Mouse (Mus musculus) left cerebral cortex, adult 2 months (tissue): ENCODE data around the gene Ern2. TPM values are rescaled to one million over a fixed set of nuclear protein-coding genes. Genes with fewer than 3 reads are reported as not detected.
A peak's percentile ranks its signal among the peaks of the same experiment; 100 is the strongest.

ENCODE experiments used
- DNase-seq, 2 experiments: peaks; one replicate each; pipeline ENCODE4 v3.0.0; 2021 to 2022; ENCODE audit warnings: low spot score in 2 of 2, mixed read lengths in 1 of 2; ENCODE audit errors: extremely low spot score in 1 of 2
- H3K27ac ChIP-seq: fragments of 200-600 bp; 2 replicates; pipeline ENCODE4 v1.8.1; 2022
- H3K4me3 ChIP-seq: fragments of 200-600 bp; 2 replicates; pipeline ENCODE4 v1.8.1; 2022
- CTCF ChIP-seq: fragments of 200-600 bp; IDR thresholded peaks from 2 replicates; pipeline ENCODE4 v1.8.1; 2022; ENCODE audit warnings: antibody characterized with exemption, mild to moderate bottlenecking, moderate library complexity
- intact Hi-C: fragments of 180-260 bp; cut with DNase I; formaldehyde crosslinking; loops from one replicate; pipeline ENCODE4 v1.15.1; 2025
- total RNA-seq, 2 experiments: library from RNA; stranded (reverse); gene quantifications; 2 replicates each; pipeline ENCODE4 v1.2.3; 2021

The Ern2 gene
- total RNA-seq, 2 experiments from 2014 or later: 0.45 to 0.75 TPM

DNA sequence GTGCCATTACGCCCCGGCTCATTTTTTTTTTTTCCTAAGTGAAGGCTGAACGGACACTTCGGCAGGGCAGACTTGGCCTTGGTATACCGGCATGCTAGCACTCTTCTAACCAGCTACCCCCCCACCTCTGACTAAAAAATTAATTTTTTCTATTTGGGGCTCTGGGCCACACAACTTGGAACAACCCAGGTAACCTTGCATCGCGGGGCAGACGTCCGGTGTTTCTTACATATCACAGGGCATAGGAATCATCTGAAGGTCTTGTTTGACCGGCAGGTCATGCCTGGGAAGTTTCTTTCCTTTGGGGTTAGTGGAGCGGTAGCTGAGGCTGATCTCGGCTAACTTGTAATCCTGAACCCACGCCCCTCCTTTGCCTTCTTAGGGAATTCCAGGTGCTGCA is 27.5 kb downstream of the Ern2 start:
- no peak for DNase-seq
- peak overlapping the region; percentile 64 for H3K4me3 ChIP-seq
- TF ChIP-seq CTCF: no peak
- intact Hi-C loops: no loop called here
- peak overlapping the region; percentile 53 for H3K27ac ChIP-seq

DNA sequence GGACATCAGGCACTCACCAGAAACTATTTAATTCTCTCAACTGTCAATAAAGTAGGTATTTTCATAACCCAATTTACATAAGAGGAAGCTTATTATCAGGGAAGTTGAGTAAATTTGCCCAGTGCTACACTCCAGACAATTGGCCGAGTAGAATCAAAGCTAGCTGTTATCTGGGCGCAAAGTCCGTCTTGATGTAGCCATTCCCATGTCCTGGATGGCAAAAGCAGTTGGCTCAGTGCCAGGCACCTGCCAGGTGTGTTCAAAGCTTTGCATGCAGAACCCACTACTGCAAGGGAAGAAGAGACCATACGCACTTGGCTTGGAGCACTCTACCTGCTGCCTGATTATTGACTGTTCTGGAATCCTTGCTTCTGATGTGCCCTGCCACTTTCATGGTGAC is 33.5 kb downstream of the Ern2 start:
- intact Hi-C loops: no loop called here
- Histone ChIP-seq H3K4me3 (no peak overlapping the region), H3K27ac (no peak overlapping the region)
- no peak for TF ChIP-seq CTCF
- DNase-seq: no peak

DNA sequence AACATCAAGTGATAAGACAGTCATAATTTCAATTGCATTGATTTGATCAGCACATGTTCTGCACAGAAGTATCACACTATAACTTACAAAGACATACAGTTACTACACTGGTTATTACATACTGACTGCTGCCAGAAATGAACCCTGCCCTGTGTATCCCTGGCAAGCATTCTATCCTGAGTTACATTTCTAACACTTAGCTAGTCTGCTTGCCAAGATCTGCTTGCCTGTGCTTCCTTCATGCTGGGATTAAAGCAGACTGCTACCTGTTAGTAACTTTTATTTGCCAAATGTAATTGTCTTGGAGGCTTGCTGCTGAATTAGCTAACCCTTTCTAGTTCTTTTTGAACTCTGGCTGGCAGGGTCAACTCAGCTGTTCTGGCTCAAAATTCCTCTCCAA is 45.0 kb downstream of the Ern2 start:
- DNase-seq: no peak
- Histone ChIP-seq H3K4me3 (no peak overlapping the region), H3K27ac (no peak overlapping the region)
- intact Hi-C loops: no loop called here
- TF ChIP-seq CTCF: no peak

DNA sequence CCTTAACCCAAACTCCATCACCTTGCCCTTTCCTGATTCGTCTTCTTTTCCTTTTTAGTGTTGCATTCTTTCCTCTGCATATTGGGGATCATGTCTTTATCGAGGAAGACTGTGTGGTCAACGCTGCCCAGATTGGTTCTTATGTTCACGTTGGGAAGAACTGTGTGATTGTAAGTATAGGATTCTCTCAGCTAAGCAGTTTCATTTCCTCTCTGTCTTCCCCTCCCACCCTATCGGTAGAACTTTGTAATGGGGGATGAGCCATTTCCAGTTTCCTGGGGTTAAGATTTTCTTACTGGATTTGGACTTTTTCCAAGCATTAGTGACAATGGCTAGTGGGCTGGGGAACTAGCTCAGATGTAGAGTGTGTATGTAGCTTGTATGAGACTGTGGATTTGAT is 47.8 kb downstream of the Ern2 start:
- TF ChIP-seq CTCF: no peak
- Histone ChIP-seq H3K4me3 (no peak overlapping the region), H3K27ac (no peak overlapping the region)
- intact Hi-C loops: no loop called here
- DNase-seq: no peak

DNA sequence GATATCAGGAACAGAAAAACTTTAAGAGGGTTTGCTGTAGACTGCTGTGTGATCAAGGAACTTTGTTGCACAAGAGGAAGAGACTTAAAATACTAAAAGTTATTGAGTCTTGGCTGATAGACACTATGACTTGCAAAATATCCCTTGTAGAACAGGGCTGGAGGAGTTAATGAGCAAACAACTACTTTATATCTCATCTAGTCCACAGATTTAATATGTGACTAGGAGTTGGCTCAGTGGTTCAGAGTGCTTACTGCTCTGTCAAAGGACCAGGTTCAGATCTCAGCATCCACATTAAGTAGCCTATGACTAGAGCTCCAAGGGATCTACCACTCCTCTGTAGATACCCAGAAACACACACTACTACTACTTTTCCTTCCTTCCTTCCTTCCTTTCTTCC is 48.9 kb downstream of the Ern2 start:
- Histone ChIP-seq H3K27ac (no peak overlapping the region), H3K4me3 (no peak overlapping the region)
- no peak for DNase-seq
- intact Hi-C loops: no loop called here
- TF ChIP-seq CTCF: no peak

DNA sequence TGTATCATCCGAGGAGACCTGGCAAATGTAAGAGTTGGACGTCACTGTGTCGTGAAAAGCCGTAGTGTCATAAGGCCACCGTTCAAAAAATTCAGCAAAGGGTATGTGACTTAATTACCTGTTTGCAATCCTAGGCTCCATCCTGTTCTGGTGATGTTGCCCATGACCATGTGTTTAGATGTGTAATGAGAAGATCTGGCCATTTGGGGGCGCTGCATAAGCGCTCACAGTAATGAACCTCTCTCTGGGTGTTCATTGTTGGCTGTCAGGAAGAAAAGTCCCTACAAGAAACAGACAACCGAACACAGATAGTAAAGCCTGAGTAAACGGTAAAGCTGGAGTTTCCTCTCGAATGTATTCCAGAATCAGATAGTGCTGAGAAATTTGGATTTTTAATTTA is 50.9 kb downstream of the Ern2 start:
- intact Hi-C loops: no loop called here
- no peak for DNase-seq
- peak; percentile 43 for TF ChIP-seq CTCF
- Histone ChIP-seq H3K27ac (no peak overlapping the region), H3K4me3 (no peak overlapping the region)

DNA sequence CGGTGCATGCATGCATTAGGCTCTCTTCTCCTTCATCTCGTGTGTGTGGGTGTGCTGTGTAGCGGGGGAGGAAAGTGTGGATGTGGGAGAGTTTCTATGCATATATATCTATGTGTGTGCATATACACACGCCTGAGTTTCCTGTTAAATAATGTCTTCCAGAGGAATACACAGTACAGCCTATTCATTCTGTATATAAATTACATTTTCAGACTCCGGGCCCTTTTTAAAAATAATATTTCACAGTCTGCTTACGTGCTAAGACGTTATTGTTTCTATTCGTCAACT is 52.7 kb downstream of the Ern2 start:
- peak overlapping the region; percentile 89 for H3K27ac ChIP-seq
- DNase-seq: no peak
- intact Hi-C loops: no loop called here
- no peak for TF ChIP-seq CTCF
- H3K4me3 ChIP-seq: peak overlapping the region; percentile 99

DNA sequence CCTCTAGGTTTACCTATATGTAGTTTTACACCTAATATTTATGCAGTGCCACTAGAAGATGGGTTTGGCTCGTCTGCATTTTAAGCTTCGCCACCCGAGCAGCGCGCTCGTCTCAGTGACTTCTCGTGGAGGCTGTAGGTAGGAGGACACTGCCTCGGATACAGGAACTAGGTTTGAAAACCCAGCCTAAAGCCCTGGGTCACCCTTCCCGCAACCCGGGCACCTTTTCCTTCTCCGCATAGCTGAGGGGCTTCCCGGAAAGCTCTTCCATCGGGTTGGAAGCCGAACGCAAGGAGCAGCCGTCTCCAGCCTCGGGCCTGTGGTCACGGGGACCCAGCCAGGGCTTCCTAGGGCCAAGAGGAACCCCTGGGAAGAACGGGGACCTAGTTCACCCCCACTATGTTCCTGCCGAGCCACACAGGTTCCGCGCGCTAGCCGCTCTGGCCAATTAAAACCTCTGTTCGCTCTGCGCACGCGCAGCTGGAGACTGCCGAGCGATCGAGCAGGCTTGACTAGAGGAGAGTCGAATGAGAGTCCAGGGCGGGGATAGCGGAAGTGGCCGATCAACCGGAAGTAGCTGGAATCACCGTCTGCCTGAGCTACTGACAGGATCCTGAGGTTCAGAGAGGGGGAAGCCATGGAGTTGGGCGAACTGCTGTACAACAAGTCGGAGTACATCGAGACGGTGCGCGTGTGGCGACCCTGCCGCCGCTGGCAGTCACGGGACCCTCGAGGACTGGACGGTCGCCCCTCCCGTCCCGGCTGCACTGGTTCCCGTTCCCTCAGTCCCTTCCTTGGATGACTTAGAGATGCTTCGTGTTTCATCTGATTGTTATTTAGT is 53.3 kb downstream of the Ern2 start, which contains the start of the genes Palb2 and Dctn5:
Palb2 (minus strand) TSS at position 489 of the 841 bp plus-strand sequence.
Dctn5 (plus strand) TSS at position 545 of the 841 bp plus-strand sequence.
- intact Hi-C loops: no loop called here
- no peak for TF ChIP-seq CTCF
- peak within 1 kb of the TSS; percentile 89 for H3K27ac ChIP-seq
- DNase-seq: peak; percentile 96 to 99
- H3K4me3 ChIP-seq: peak within 1 kb of the TSS; percentile 99

DNA sequence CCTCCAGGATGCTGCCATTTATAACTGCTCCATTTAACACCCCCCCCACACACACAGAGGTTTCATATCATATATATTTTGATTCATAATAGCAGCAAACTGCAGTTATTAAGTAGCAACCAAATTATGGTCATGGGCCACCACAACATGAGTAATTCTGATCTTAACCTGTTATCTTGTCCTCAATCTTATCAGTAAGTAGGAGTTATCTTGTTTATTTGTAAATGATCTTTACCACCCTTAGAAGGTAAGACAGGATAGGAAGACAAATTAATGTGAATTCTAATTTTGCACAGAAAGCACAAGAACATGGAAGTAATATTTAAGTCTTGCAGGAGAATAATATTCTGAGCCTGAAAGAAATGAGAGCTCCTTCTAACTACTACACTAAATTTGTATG is 54.2 kb downstream of the Ern2 start:
- TF ChIP-seq CTCF: no peak
- H3K27ac ChIP-seq: no peak overlapping the region
- intact Hi-C loops: no loop called here
- no peak overlapping the region for H3K4me3 ChIP-seq
- no peak for DNase-seq

DNA sequence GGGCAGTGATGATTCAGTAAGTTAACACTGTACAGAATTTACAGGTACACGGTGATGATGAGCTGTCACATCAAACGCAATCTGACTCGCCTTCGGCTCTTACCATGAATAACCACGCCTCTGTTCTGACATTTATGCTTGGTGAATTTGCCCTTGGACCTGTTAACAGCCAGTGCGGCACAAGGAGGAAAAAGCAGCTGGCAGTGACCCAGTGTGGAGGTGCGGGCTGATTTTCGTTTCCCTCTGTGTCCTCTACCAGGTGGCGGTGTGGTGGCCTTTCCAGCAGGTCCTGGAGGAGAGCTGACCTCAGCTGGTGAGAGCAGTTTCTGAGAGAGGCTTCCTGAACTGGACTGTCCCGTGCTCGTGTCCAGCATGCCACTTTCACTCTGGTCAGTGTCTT is 59.1 kb downstream of the Ern2 start:
- H3K27ac ChIP-seq: no peak overlapping the region
- no peak for TF ChIP-seq CTCF
- no peak overlapping the region for H3K4me3 ChIP-seq
- intact Hi-C loops: no loop called here
- DNase-seq: no peak

DNA sequence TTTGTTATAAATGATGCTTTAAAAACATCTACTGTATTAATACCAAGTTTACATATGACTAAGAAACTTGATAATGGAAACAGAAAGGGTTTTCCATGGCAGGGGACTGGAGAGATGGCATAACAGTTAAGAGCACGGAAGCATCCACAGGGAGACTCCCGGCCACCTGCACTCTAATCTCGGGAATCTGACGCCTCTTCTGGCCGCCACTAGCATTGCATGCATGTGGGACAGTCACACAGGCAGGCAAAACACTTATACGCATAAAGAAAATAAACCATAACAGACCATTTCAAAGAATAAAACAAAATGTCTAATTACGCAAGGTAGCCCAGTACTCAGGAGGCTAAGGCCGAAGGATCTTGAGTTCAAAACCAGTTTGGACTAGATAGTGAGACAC is 60.4 kb downstream of the Ern2 start:
- peak; percentile 9 for TF ChIP-seq CTCF
- no peak for DNase-seq
- H3K27ac ChIP-seq: no peak overlapping the region
- intact Hi-C loops: no loop called here
- no peak overlapping the region for H3K4me3 ChIP-seq

DNA sequence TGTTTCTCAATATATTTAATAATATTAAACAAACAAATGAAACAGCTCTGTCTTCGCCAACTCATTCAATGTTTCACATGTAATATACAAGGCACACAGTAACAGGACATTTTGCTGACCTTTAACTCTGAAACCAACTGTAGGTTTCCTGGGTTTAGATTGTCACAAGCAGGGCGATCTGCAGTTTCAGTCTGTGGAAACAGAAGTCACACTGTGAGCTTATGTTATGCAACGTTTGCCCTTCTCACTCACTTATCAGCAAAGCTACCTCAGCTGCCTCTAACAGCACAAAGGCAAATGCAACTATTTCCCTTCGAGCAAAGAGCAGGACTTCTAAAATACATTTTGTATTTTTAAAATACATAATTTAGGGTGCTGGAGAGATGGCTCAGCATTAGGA is 62.5 kb downstream of the Ern2 start:
- intact Hi-C loops: no loop called here
- no peak for TF ChIP-seq CTCF
- no peak overlapping the region for H3K27ac ChIP-seq
- no peak overlapping the region for H3K4me3 ChIP-seq
- no peak for DNase-seq

Other genes starting within 250 kb of the Ern2 start
- 10 to 100 TPM; 45.5 to 45.8 TPM for gene Cog7, start 204.5 kb downstream of the Ern2 start, total RNA-seq
- gene Gga2, start 165.0 kb downstream of the Ern2 start, total RNA-seq: 10 to 100 TPM; 31.2 to 34.6 TPM
- 10 to 100 TPM; 59.2 to 60.4 TPM for gene Ubfd1, start 119.0 kb downstream of the Ern2 start, total RNA-seq
- gene Ears2, start 118.9 kb downstream of the Ern2 start, total RNA-seq: 1 to 10 TPM; 7.5 to 8.2 TPM
- 100 to 1,000 TPM; 260 to 276 TPM for gene Ndufab1, start 84.3 kb downstream of the Ern2 start, total RNA-seq
- 1 to 10 TPM; 1.2 to 2.2 TPM for gene Palb2, start 53.2 kb downstream of the Ern2 start, total RNA-seq
- 10 to 100 TPM; 90.7 to 96.2 TPM for gene Dctn5, start 53.2 kb downstream of the Ern2 start, total RNA-seq
- gene Plk1, start 26.8 kb downstream of the Ern2 start, total RNA-seq: 1 to 10 TPM; 1.5 to 1.7 TPM
- gene Chp2, start 33.3 kb upstream of the Ern2 start, total RNA-seq: 1 to 10 TPM; 4.9 to 5.4 TPM
- gene Prkcb, start 102.5 kb upstream of the Ern2 start, total RNA-seq: 100 to 1,000 TPM; 964 to 986 TPM